Mouse (Mus musculus) layer of hippocampus, adult 9-10 months (tissue): Measurements from ENCODE around the gene Tspan5.

ENCODE experiments used
- DNase-seq: peaks from one replicate; pipeline ENCODE4 v3.0.0; 2022; ENCODE audit warnings: low spot score

Tspan5 gene

GRCm38 (mm10) chr3:138741649-138742565, at the start of gene Tspan5:
Tspan5 (plus strand) TSS chr3:138742195.
- DNase-seq: no peak

- DNase-seq: no peak
These were observed 49.7 kb upstream of the Tspan5 start for GRCm38 (mm10) chr3:138692302-138692701.

DNA sequence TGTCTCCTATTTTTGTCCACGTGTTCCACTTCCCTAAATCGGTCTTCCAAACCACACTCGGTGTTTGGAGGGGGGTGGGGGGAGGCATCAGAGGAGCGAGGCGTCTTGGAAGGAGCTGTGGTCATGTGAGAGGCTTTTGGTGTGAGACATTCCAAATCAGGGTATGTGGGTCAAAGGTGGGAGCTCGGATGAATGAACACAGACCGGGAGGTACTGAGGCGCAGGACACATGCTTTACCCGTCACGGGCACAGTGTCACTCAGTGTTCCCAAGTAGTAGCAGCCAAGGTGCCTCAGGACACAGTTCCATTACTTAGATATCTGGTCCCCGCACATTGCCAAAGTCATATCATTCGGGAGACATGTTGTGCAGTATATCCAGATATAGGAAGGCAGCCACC, 38.6 kb upstream of the Tspan5 start:
- DNase-seq: no peak

DNA sequence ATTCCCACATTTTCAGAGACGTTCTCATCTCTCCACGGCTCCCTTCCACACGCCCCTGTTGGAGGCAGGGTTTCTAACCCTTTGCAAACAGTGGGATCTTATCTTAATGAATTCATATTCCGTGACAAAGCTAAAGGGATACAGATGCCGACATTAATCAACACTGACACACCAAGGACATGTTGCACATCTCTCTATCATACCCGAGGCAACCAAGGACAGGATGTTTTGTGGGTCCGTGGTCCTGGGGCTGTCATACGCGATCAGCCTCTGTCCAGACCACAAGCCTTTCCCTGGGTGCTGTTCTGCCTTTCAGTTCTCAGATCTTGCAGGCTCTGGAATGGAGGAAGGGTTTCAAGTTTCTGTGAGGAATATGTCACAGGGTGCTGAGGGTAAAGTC, 37.5 kb upstream of the Tspan5 start:
- no peak for DNase-seq

GRCm38 (mm10) chr3:138705875-138706274, 36.1 kb upstream of the Tspan5 start:
- DNase-seq: no peak

DNA sequence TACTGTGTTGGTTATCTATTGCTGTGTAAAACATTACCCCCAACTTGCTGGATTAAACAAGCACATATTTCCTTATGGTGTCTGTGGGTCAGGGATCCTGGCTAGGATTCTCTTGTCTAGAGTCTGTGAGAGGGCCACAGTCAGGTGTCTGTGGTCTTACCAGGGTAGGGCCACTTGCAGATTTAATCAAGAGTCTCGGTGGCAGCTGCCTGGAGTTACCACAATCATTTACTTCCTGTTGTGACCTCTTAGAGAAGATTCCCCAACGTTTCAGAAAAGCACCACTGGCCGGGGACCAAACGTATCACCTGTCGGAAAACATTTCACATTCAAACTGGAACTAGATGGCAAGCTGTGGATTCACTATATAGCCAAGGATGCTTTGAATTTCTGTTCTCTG, 32.8 kb upstream of the Tspan5 start:
- DNase-seq: no peak

GRCm38 (mm10) chr3:138711971-138712370, 30.0 kb upstream of the Tspan5 start:
- DNase-seq: no peak

DNA sequence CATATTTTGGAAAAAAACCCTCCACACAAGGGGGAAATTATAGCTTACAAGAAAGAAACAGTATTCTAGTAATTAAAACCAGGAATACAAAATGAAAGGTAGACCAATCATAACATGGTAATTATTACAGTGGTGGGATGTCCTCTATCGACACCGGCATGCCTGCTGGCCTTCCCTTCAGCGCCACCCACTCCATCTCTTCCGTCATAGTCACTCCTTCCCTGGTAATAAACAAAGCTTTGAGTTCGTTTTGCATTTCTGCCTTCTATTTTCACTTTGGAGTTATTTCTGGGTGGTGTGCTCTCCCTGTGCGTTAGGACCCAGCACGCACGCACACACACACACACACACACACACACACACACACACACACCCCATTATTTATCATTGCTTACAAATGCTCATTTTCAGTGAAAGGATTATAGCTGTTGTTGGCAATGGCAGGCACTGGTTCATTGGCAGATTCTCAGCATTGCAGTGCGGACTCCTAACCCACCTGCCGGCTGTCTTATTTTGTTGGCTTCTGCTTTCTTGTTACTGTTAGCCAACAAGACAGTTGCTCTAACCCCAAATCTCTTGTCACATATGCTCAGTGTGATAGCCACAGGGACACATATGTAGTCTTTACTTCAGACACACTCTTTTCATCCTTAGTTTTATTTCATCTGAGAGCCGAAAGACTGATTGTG, 29.4 kb upstream of the Tspan5 start:
- DNase-seq: peak; percentile 8

GRCm38 (mm10) chr3:138713141-138713540, 28.9 kb upstream of the Tspan5 start:
- no peak for DNase-seq

DNA sequence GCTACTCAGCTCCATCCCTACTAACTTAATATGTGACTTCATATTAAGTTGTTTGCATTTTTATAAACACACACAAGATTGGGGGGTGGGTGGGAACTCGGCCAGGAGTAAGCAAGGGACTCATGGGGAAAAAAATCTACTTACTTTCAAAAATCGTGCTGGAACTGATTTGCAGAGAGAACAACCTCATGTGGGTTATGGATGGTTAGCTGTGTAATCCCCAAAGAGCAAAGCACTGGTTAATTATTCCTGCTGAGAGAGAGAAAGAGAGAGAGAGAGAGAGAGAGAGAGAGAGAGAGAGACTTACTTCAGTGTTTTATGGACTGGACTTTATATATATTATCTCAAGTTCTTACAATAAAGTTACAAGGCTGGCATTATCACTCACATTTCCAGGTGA, 27.2 kb upstream of the Tspan5 start:
- no peak for DNase-seq

DNA sequence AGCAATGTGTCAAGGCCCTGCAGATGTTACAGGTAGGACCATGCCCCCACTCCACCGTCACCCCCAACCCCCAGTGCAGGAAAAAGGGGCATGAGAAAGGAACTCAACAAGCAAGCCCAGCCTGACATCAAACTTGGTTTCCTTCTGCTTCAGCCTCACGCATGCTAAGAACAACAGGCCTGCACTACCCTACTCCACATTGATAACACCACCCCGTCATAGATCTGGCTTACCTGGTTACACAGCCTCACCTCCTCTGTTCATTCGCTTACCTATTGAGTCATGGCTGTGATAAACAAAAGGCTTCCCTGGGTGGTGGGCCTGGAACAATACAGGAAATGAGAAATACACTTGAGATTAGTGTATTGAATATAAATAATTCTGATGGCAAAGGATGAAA, 26.8 kb upstream of the Tspan5 start:
- DNase-seq: no peak

DNA sequence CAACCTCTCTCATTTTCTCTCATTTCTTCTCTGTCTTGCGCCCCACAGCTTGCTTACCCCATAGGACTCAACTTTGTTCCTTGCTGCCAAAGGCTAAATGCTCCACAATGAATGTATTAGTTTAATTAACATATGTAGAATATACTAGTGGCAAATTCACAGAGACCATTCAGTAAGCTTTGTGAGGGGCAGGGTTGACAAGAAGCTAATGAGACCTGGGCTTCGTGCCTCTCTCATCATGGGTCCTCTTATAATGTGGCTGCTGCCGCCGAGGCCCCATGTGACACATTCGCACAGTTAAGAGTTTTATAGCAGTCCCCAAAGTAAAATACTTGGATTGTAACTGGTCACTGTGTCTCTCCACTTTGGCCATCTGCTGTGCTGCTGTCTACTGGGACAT, 25.0 kb upstream of the Tspan5 start:
- no peak for DNase-seq

GRCm38 (mm10) chr3:138722152-138722551, 19.8 kb upstream of the Tspan5 start:
- DNase-seq: no peak

DNA sequence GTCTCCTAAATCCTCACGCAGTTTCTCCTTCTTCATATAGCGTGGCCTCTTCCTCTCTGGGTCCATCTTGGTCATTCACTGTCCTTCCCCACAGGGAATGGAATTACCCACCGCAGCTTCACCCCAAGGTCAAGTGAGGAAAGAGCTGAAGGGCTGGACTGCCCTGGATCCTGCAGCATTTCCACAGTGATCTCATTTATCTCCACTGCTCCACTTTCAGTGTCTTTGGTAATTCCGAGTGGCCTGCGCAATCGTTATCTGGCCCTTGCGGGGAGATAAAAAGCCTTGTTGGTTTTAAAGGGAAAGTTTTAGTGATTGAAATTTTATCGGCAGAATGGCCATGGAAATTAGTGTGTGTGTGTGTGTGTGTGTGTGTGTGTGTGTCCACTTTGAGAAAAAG, 14.4 kb upstream of the Tspan5 start:
- no peak for DNase-seq

DNA sequence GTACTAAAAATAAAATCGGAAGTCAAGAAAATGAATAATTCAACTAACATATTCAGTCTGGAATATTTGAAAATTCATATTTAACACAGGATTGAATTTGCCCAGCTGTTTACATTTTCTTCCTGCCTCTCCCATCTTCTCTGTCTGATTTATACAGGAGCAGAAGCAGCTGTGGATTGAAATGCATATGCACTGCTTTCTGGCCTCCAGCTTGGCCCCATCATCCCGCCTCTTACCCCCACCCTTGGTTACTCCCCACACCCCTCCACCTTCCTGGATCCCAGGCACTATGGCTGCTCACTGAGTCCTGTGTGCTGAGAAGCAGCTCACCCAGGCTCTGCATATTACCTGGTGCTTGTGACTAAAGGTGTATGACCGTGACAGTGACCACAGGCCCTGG, 13.2 kb upstream of the Tspan5 start:
- no peak for DNase-seq

GRCm38 (mm10) chr3:138730812-138731211, 11.2 kb upstream of the Tspan5 start:
- no peak for DNase-seq

- DNase-seq: no peak
These were observed 6.2 kb upstream of the Tspan5 start for GRCm38 (mm10) chr3:138735760-138736159.

- DNase-seq: no peak
These were observed 2.8 kb upstream of the Tspan5 start for GRCm38 (mm10) chr3:138739150-138739700.

- no peak for DNase-seq
These were observed 1.7 kb upstream of the Tspan5 start for GRCm38 (mm10) chr3:138740291-138740690.

- DNase-seq: no peak
These were observed 1.0 kb upstream of the Tspan5 start for GRCm38 (mm10) chr3:138740843-138741540.

- DNase-seq: no peak
These were observed 553 bp downstream of the Tspan5 start for GRCm38 (mm10) chr3:138742566-138742930.

GRCm38 (mm10) chr3:138743061-138743671, 1.2 kb downstream of the Tspan5 start:
- DNase-seq: no peak
